Mouse (Mus musculus) bone marrow, adult 2 months (tissue): Measurements from ENCODE around the gene Faf2. TPM values are rescaled to one million over a fixed set of nuclear protein-coding genes. Genes with fewer than 3 reads are reported as not detected.

Experiments
- H3K27ac ChIP-seq: fragments of 200-500 bp; 2 replicates; pipeline ENCODE4 v1.5.1; 2012; ENCODE audit warnings: low read depth, mild to moderate bottlenecking, control low read depth, inconsistent platforms, low read length; ENCODE audit not compliant: control insufficient read depth, poor library complexity, insufficient read depth
- H3K4me1 ChIP-seq: fragments of 200-500 bp; 2 replicates; pipeline ENCODE4 v1.6.1; 2011; ENCODE audit warnings: low read length; ENCODE audit not compliant: control insufficient read depth, insufficient read depth
- H3K4me3 ChIP-seq: fragments of 200-500 bp; replicated peaks from 2 replicates; pipeline ENCODE3; 2011; ENCODE audit warnings: mild to moderate bottlenecking, low read depth, low read length, control low read depth; ENCODE audit not compliant: control insufficient read depth
- CTCF ChIP-seq: fragments of 200-500 bp; IDR thresholded peaks from 2 replicates; pipeline ENCODE4 v1.5.1; 2011; ENCODE audit warnings: low read length, control low read depth; ENCODE audit not compliant: control insufficient read depth, insufficient read depth
- POLR2A ChIP-seq: fragments of 200-500 bp; IDR thresholded peaks from 2 replicates; pipeline ENCODE4 v1.6.1; 2011; ENCODE audit warnings: low read depth, mild to moderate bottlenecking, control low read depth, low read length, borderline replicate concordance; ENCODE audit not compliant: control insufficient read depth
- whole genome bisulfite sequencing: fragments of 180-500 bp; shearing (Covaris S2); methylation state at CpG from one replicate; pipeline ENCODE4 v1.1.7; 2018; 5-methylcytosine and 5-hydroxymethylcytosine counted together
- polyA plus RNA-seq: library from polyadenylated mRNA; stranded (reverse); fragments of >200 nt; gene quantifications from 2 replicates; pipeline ENCODE4 v1.2.4, GENCODE M21; 2011; ENCODE audit warnings: low replicate concordance; ENCODE audit not compliant: missing spikeins, insufficient read depth, insufficient read length

Gene Faf2
- polyA plus RNA-seq, 1 experiment = 26.3 TPM

DNA sequence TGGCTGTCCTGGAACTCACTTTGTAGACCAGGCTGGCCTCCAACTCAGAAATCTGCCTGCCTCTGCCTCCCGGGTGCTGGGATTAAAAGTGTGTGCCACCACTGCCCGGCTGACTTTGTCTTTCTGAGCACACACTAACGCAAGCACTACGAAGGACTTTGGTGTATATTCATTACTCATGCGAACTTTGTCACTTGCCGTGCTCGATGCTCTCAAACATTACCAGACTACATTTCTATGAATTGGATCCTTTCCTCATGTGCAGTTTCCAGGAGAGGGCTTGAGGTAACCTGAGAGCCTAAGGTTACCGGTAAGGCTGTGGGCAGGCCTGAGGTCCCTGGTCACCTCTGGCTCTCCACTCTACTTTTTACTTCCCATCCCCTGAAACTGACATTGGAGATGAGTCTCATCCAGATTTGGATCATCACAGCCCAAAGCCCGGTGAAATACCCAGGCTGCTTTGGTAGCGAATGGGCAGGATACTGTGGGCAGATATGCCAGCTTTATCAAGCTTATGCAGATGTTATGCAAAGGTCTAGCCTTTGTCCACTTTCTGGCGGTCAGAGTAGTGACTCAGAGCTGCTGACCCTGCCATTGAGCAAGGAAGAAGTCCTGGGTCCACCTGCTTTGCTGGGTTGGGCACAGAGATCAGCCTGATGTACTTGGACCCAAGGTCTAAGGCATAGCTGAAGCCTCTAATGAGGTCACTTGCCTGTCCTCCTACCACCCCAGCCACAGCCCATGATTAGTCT, 74.1 kb downstream of the Faf2 start:
- Histone ChIP-seq H3K4me3 (no peak overlapping the region), H3K27ac (no peak overlapping the region), H3K4me1 (peaks cover 6% of the 10 kb centered on the region)
- no peak for TF ChIP-seq POLR2A
- TF ChIP-seq CTCF = no peak
- WGBS = 86% methylated on average over 11 of the region's 11 CpGs

DNA sequence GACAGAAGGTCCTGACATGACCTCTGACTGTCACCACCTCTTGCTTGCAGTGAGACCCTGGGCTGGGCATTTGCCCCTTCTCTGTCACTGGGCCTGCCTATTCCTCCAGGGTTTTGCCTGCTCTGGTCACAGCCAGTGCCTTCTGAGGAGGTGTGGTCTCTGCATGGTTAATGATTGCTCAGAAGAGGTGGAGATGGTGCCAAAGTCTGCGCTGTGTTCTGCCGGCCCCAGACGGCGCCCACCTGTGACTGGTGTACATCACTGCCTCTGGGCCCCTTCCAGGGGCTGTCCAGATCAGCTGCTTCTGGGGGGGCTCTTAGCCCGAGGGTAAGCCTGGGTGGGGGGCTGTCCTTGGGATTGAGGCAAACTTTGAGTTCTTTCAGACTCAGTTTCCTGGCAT, 79.7 kb downstream of the Faf2 start, which contains the start of gene Cdhr2:
Gene Cdhr2, plus strand, starts transcription at position 219 of the 400 bp plus-strand sequence.
- H3K4me1 ChIP-seq = no peaks in the 10 kb centered on the region
- no peak for TF ChIP-seq POLR2A
- no peak for TF ChIP-seq CTCF
- 76% methylated on average over 5 of the region's 5 CpGs for WGBS
- H3K4me3 ChIP-seq = no peak within 1 kb of the TSS
- no peak within 1 kb of the TSS for H3K27ac ChIP-seq

GRCm38 (mm10) chr13:54702507-54702906, 80.9 kb downstream of the Faf2 start:
- no peak overlapping the region for H3K4me3 ChIP-seq
- TF ChIP-seq CTCF = no peak
- TF ChIP-seq POLR2A = no peak
- H3K27ac ChIP-seq = no peak overlapping the region
- no peaks in the 10 kb centered on the region for H3K4me1 ChIP-seq
- 38% methylated on average over 7 of the region's 7 CpGs for WGBS

- WGBS = 50% methylated on average over 6 of the region's 6 CpGs
- H3K4me3 ChIP-seq = no peak overlapping the region
- H3K4me1 ChIP-seq = no peaks in the 10 kb centered on the region; the same call in 1 of the 2 replicates
- no peak for TF ChIP-seq CTCF
- TF ChIP-seq POLR2A = no peak
- H3K27ac ChIP-seq = no peak overlapping the region
Observed at GRCm38 (mm10) chr13:54704890-54705289, 83.3 kb downstream of the Faf2 start.

- TF ChIP-seq CTCF = no peak
- TF ChIP-seq POLR2A = no peak
Observed at GRCm38 (mm10) chr13:54710866-54711265, 89.3 kb downstream of the Faf2 start.

More at GRCm38 (mm10) chr13:54710866-54711265, 89.3 kb downstream of the Faf2 start:
- H3K4me3 ChIP-seq = no peak overlapping the region
- WGBS = 73% methylated on average over 3 of the region's 3 CpGs
- H3K4me1 ChIP-seq = no peaks in the 10 kb centered on the region; the same call in 1 of the 2 replicates
- no peak overlapping the region for H3K27ac ChIP-seq

Other genes with a start within 250 kb of the Faf2 start
- gene Thoc3, start 152.9 kb upstream of the Faf2 start, polyA plus RNA-seq = 10.7 and 17.6 TPM in 2 replicates
- 3.2 and 4.2 TPM in 2 replicates for gene Simc1, start 118.0 kb upstream of the Faf2 start, polyA plus RNA-seq
- gene 4833439L19Rik, start 56.3 kb upstream of the Faf2 start, polyA plus RNA-seq = 17.9 and 24.8 TPM in 2 replicates
- gene Arl10, start 46.8 kb upstream of the Faf2 start, polyA plus RNA-seq = 6.0 and 6.2 TPM in 2 replicates
- gene Nop16, start 31.7 kb upstream of the Faf2 start, polyA plus RNA-seq = 9.5 and 16.1 TPM in 2 replicates
- 40.1 and 41.2 TPM in 2 replicates for gene Higd2a, start 31.6 kb upstream of the Faf2 start, polyA plus RNA-seq
- 19.8 TPM in 2 replicates for gene Cltb, start 10.4 kb upstream of the Faf2 start, polyA plus RNA-seq
- 26.7 and 60.0 TPM in 2 replicates for gene Rnf44, start 72.1 kb downstream of the Faf2 start, polyA plus RNA-seq
- gene Cdhr2, start 79.7 kb downstream of the Faf2 start, polyA plus RNA-seq = not detected in 2 replicates
- not detected in 2 replicates for gene Gprin1, start 128.1 kb downstream of the Faf2 start, polyA plus RNA-seq
- not detected in 2 replicates for gene Sncb, start 144.8 kb downstream of the Faf2 start, polyA plus RNA-seq
- 3.1 TPM in 1 of 2 replicates, not detected in the other for gene Eif4e1b, start 162.2 kb downstream of the Faf2 start, polyA plus RNA-seq
- 11.8 and 12.0 TPM in 2 replicates for gene Tspan17, start 167.6 kb downstream of the Faf2 start, polyA plus RNA-seq